Mouse (Mus musculus) hindbrain, postnatal 0 days (tissue): ENCODE measurements around the gene Hebp2. TPM values are rescaled to one million over a fixed set of nuclear protein-coding genes. Genes with fewer than 3 reads are reported as not detected.

Source experiments
- ATAC-seq: fragments of 200-750 bp; cut with Nextera tagmentation; 2 replicates; pipeline ENCODE4 v1.8.0; 2017; ENCODE audit warnings: mild to moderate bottlenecking, moderate TSS enrichment, moderate library complexity
- DNase-seq: peaks from one replicate; pipeline ENCODE4 v3.0.0-alpha.2; 2015; ENCODE audit warnings: low spot score
- H3K27ac ChIP-seq: fragments of 300-500 bp; sonication (generic); 2 replicates; pipeline ENCODE4 v1.5.1; 2014; ENCODE audit warnings: mild to moderate bottlenecking
- H3K27me3 ChIP-seq: fragments of 300-500 bp; sonication (generic); 2 replicates; pipeline ENCODE4 v1.6.1; 2014; ENCODE audit warnings: low read length, mixed read lengths; ENCODE audit not compliant: insufficient read depth
- H3K36me3 ChIP-seq: fragments of 300-500 bp; sonication (generic); 2 replicates; pipeline ENCODE4 v1.6.1; 2014; ENCODE audit warnings: low read length, mixed read lengths; ENCODE audit not compliant: insufficient read depth
- H3K4me1 ChIP-seq: fragments of 300-500 bp; sonication (generic); 2 replicates; pipeline ENCODE4 v1.6.1; 2014; ENCODE audit warnings: antibody characterized with exemption, low read length, mixed read lengths; ENCODE audit not compliant: insufficient read depth
- H3K4me2 ChIP-seq: fragments of 300-500 bp; sonication (generic); 2 replicates; pipeline ENCODE4 v1.6.1; 2014; ENCODE audit warnings: low read depth, mild to moderate bottlenecking, low read length, moderate library complexity, mixed read lengths
- H3K4me3 ChIP-seq: fragments of 300-500 bp; sonication (generic); 2 replicates; pipeline ENCODE4 v1.5.1; 2014; ENCODE audit warnings: low read length
- H3K9ac ChIP-seq: fragments of 300-500 bp; sonication (generic); replicated peaks from 2 replicates; pipeline ENCODE4 v1.6.1; 2014; ENCODE audit warnings: mild to moderate bottlenecking, low read length, moderate library complexity, mixed read lengths
- H3K9me3 ChIP-seq: fragments of 300-500 bp; sonication (generic); 2 replicates; pipeline ENCODE4 v1.6.1; 2016; ENCODE audit warnings: low read length, mixed read lengths
- CTCF ChIP-seq: IDR thresholded peaks from 2 replicates; pipeline ENCODE4 v1.5.1; 2016; ENCODE audit warnings: antibody characterized with exemption, control low read depth, low read depth
- WGBS: fragments of 180-500 bp; shearing (Covaris S2); extraction: QIAGEN DNeasy Blood & Tissue Kit; methylation state at CpG from one replicate; pipeline ENCODE4 v1.1.7; 2014; 5-methylcytosine and 5-hydroxymethylcytosine counted together
- polyA plus RNA-seq: library from polyadenylated mRNA; unstranded; fragments of >200 nt; fragmentation: Nextera tagmentation; extraction: Ambion mirVana; gene quantifications from 2 replicates; pipeline ENCODE4 v1.2.1, GENCODE M21; 2015
- total RNA-seq: library from RNA; depleted of rRNA; stranded (reverse); fragments of >200 nt; gene quantifications from 2 replicates; pipeline ENCODE4 v1.2.3, GENCODE M21; 2014

Hebp2 gene
- total and polyA plus RNA-seq, 2 experiments from 2014 or later, result 5.1 to 14.9 TPM

- peak overlapping the region; percentile 46 for H3K9ac ChIP-seq
- ATAC-seq, result peak; percentile 73
- H3K4me1 ChIP-seq, result no peaks in the 10 kb centered on the region
- 2% methylated on average over 35 of the region's 35 CpGs for WGBS
- TF ChIP-seq CTCF, result no peak
- DNase-seq, result peak; percentile 72
- H3K9me3 ChIP-seq, result no peaks in the 10 kb centered on the region
- peak overlapping the region; percentile 54 for H3K27ac ChIP-seq
- H3K4me3 ChIP-seq, result peak overlapping the region; percentile 45
- H3K4me2 ChIP-seq, result peak overlapping the region; percentile 70
- H3K36me3 ChIP-seq, result no peaks in the 10 kb centered on the region
- H3K27me3 ChIP-seq, result no peaks in the 10 kb centered on the region
These were observed 3.7 kb upstream of the Hebp2 start for GRCm38 (mm10) chr10:18549321-18550216.

DNA sequence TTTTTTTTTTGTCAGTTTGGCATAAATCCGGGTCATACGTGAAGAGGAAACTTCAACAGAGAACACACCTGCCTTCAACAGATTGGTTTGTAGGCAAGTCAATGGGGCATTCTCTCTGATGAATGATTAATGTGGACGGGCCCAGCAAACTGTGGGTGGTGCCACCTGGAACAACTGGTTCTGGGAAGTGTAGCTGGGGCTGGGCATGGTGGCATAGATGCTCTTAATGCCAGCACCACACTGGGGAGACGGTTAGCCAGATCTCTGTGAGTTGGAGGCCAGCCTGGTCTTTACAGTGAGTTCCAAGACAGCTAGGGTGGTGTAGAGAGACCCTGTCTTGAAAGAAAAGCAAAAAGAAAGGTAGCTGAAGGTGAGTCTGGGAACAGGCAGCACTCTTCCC lies 1.5 kb upstream of the Hebp2 start:
- Histone ChIP-seq H3K9ac (no peak overlapping the region), H3K27ac (no peak overlapping the region), H3K9me3 (no peaks in the 10 kb centered on the region), H3K4me3 (no peak overlapping the region), H3K36me3 (no peaks in the 10 kb centered on the region), H3K4me2 (no peak overlapping the region), H3K27me3 (no peaks in the 10 kb centered on the region), H3K4me1 (no peaks in the 10 kb centered on the region)
- TF ChIP-seq CTCF, result no peak
- 72% methylated on average over 4 of the region's 4 CpGs for WGBS
- ATAC-seq (no peak), DNase-seq (no peak)

GRCm38 (mm10) chr10:18545309-18545708 lies 567 bp downstream of the Hebp2 start:
- peak overlapping the region; percentile 84 for H3K4me2 ChIP-seq
- no peaks in the 10 kb centered on the region for H3K9me3 ChIP-seq
- H3K4me3 ChIP-seq, result peak overlapping the region; percentile 68
- peak overlapping the region; percentile 69 for H3K9ac ChIP-seq
- no peak for TF ChIP-seq CTCF
- peaks cover 5% of the 10 kb centered on the region; the same call in 1 of the 2 replicates for H3K36me3 ChIP-seq
- peak; percentile 1; the same call in 1 of the 2 replicates for ATAC-seq
- H3K27me3 ChIP-seq, result no peaks in the 10 kb centered on the region
- 7% methylated on average over 13 of the region's 13 CpGs for WGBS
- H3K27ac ChIP-seq, result peak overlapping the region; percentile 52; the same call in 1 of the 2 replicates
- no peaks in the 10 kb centered on the region for H3K4me1 ChIP-seq
- no peak for DNase-seq

GRCm38 (mm10) chr10:18536889-18537288 lies 9.0 kb downstream of the Hebp2 start:
- Histone ChIP-seq H3K9me3 (no peaks in the 10 kb centered on the region), H3K4me1 (no peaks in the 10 kb centered on the region), H3K9ac (no peak overlapping the region), H3K27ac (no peak overlapping the region), H3K27me3 (no peaks in the 10 kb centered on the region), H3K4me3 (no peak overlapping the region), H3K4me2 (no peak overlapping the region), H3K36me3 (peaks cover 12% of the 10 kb centered on the region; the same call in 1 of the 2 replicates)
- no peak for TF ChIP-seq CTCF
- DNase-seq (no peak), ATAC-seq (no peak)
- 94% methylated on average over 2 of the region's 2 CpGs for WGBS

DNA sequence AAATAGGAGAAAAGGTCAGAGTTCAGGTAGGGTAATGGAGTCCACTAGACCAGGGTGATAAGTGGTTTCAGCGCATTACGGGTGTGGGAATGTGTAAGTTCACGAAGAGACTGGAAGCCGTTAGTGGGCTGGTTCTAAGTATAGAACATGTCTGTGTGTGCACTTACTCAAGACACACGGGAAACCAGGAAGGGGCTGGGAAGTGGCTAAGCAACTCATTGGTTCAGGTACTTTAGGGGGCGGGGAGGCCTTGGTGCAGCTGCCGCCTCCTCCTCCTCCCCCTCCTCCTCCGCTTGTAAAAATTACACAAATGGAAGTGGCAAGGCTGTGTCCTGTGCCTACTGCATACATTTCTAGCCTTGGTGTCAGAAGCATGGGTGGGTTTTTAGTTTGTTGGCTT lies 13.6 kb downstream of the Hebp2 start:
- H3K9me3 ChIP-seq, result no peaks in the 10 kb centered on the region
- 77% methylated on average over 8 of the region's 8 CpGs for WGBS
- H3K27me3 ChIP-seq, result no peaks in the 10 kb centered on the region
- no peak overlapping the region for H3K9ac ChIP-seq
- H3K4me3 ChIP-seq, result no peak overlapping the region
- no peak for DNase-seq
- ATAC-seq, result no peak
- peaks cover 15% of the 10 kb centered on the region; the same call in 1 of the 2 replicates for H3K36me3 ChIP-seq
- TF ChIP-seq CTCF, result no peak
- no peak overlapping the region for H3K27ac ChIP-seq
- H3K4me1 ChIP-seq, result 0 out of 2 replicates have a peak, but pooled peaks cover 2% of the 10 kb centered on the region
- H3K4me2 ChIP-seq, result no peak overlapping the region

GRCm38 (mm10) chr10:18530161-18530560 lies 15.7 kb downstream of the Hebp2 start:
- no peak for ATAC-seq
- DNase-seq, result no peak
- Histone ChIP-seq H3K4me1 (0 out of 2 replicates have a peak, but pooled peaks cover 12% of the 10 kb centered on the region), H3K27ac (no peak overlapping the region), H3K27me3 (no peaks in the 10 kb centered on the region), H3K4me3 (no peak overlapping the region), H3K36me3 (peaks cover 15% of the 10 kb centered on the region; the same call in 1 of the 2 replicates), H3K9ac (no peak overlapping the region), H3K4me2 (no peak overlapping the region), H3K9me3 (no peaks in the 10 kb centered on the region)
- no peak for TF ChIP-seq CTCF
- 74% methylated on average over 4 of the region's 4 CpGs for WGBS

DNA sequence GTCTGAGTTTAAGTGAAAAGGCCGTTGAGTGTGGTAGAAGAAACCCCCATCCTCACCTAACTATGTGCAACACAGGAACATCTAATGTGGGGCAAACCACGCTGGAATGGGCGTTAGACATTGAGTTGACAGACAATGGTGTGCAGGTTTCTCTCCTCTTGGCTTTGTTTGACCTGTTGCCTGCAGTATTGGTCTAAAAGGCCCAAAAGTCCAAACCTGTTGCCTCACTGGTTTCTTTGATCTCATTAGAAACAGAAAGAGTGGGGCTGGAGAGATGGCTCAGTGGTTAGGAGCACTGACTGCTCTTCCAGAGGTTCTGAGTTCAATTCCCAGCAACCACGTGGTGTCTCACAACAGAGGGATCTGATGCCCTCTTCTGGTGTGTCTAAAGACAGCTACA lies 16.7 kb downstream of the Hebp2 start:
- H3K9me3 ChIP-seq, result no peaks in the 10 kb centered on the region
- peaks cover 21% of the 10 kb centered on the region; the same call in 1 of the 2 replicates for H3K36me3 ChIP-seq
- WGBS, result 80% methylated on average over 4 of the region's 4 CpGs
- H3K4me3 ChIP-seq, result no peak overlapping the region
- DNase-seq, result no peak
- no peak overlapping the region for H3K27ac ChIP-seq
- no peak overlapping the region for H3K4me2 ChIP-seq
- ATAC-seq, result no peak
- no peak for TF ChIP-seq CTCF
- H3K9ac ChIP-seq, result no peak overlapping the region
- H3K27me3 ChIP-seq, result no peaks in the 10 kb centered on the region
- 0 out of 2 replicates have a peak, but pooled peaks cover 12% of the 10 kb centered on the region for H3K4me1 ChIP-seq
